Mouse (Mus musculus) c-Kit-positive CD71-positive TER-119-positive erythroid progenitor cells, embryonic 14.5 days (primary cell): Measurements from ENCODE around the gene Psmb7.

Source experiments
- DNase-seq: peaks from one replicate; pipeline ENCODE4 v3.0.0-alpha.2; 2013; ENCODE audit warnings: low spot score

Psmb7 gene

DNA sequence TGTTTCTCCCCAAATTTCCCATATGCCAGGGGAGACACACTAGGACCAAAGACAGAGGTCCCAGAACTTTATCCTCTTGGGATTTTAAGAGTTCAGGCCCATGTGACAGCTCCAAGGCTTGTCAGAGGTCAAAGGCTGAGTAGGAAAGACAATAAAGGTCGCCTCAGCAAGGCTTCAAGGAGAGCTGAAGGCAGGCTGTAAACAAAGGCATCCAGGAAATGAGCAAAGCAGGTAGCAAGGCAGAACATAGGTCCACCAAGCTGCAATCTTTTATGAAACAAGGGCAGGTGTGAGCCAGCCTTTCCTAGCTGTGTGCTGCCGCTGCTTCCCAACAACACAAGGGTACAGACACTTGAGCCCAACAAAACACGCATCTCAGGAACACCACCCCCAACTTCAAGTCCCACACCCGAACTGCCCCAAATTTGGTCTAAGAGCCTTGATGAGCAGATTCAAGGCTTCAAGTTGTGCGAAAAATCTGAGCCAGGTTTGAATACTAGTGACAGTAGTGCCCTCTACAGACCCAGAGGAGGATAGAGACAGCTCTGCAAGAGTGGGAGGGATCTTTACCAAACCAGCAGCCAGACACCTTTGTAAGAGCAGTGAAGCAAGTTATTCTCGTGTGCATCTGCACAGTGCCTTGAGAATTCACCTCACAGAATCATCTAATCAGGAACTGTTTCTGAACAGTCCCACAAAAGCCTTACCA is 52.0 kb downstream of the Psmb7 start:
- no peak for DNase-seq

DNA sequence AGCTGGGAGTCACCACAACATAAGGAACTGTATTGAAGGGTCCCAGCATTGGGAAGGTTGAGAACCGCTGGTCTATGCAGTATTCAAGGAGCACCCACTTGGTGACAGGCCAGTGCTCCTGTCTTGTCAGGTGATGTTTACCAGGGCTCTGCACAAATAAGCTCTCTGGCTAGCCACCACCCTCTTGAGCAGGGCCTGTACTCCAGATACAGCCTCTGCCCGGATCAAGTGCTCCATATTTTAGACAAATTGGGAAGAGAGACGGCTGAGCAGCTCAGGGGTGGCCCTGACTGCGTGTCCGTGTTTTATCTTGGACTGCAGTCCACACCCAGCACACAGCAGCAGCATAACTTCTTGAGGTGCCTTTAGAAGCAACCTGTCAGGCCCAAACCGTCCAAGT is 57.2 kb downstream of the Psmb7 start:
- DNase-seq, result no peak

DNA sequence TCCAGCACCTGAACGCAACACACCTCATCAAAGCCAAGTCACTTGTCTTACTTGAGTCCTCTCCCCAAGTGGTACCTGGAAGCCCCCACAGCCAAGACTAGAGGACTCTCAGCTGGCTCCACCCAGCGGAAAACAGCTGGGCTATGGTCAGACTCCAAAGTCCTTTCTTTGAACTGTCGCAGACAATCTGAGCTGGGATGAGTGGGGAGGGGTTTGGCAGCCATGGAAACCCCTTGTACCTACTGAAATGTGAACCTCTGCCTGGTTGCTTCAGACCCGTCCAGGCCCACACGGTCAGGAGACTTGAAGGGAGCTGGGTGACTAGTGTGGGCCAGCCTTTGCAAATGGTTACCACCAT is 58.5 kb downstream of the Psmb7 start:
- no peak for DNase-seq

DNA sequence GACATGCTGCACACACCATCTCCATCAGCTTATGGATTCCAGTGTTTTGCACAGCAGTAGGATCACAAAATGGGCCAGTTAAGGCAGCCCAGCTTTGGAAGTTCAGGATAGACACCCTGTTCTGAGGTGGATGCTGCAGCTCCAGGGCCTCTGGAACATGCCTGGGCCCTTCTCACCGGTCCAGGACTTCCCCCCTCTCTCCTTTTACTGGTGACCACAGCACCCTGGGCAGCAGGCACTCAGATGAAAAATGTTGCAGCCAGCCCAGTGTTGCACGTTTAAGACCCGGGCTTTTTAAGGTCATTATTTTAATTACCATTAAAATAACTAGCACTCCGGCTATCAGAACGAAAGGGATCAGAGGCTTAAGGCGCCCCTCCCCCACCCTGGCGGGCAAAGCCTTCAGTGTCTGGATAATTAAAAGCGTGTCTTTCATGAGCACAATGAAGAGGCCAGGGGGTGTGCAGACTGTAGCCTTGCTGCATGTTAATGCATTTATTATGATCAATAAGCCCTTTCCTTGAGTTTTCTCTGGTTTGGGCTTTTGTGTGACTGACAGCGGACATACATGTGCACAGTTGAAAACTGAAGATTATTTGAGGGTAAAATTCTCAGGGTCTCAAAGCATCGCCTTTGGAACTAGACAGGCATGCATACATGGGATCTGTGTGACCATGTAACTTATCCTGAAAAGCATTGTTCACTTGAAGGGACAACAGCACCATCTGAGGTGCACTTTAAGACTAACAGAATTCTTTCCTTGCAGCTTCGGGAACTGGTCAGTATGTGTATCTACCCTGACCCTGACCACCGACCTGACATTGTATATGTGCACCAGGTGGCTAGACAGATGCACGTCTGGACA is 59.1 kb downstream of the Psmb7 start:
- DNase-seq, result no peak

DNA sequence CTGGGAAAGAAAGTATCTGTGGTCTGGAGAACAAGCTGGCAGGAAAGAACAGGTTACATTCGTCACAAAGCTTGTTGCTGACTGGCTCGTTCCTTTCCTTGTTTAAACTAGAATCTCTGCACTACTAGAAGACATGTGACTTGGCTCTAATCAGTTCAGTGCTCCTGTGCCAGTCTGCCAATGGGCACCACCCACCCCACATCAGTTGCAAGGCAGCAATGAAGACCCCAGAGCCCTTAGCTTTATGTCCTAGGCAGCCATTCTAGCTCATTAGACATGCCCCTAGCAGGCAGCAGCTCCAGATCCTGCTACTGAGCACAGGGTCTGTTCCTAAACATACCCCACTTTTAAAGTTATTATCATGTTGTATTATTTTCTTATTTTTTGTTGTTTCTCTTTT is 59.9 kb downstream of the Psmb7 start:
- DNase-seq, result no peak

DNA sequence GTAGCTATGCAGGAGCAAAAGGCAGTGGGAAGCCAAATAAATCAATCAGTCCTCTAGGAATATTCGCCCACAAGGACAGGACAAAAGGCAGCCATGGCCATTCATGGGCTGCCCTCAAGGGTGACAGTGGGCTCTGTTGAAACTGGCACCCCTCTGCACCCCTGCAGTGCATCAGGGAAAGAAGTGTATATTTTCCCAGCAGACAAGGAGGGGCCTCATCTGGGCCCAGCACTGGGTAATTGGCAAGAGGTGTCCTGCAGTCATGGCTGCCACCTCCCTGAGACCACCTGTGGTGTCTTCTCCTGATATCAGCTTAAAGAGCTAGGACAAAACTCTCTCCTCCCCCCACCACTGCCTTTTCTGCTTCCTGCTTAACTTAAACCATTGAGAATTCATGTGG is 64.4 kb downstream of the Psmb7 start:
- DNase-seq, result no peak

DNA sequence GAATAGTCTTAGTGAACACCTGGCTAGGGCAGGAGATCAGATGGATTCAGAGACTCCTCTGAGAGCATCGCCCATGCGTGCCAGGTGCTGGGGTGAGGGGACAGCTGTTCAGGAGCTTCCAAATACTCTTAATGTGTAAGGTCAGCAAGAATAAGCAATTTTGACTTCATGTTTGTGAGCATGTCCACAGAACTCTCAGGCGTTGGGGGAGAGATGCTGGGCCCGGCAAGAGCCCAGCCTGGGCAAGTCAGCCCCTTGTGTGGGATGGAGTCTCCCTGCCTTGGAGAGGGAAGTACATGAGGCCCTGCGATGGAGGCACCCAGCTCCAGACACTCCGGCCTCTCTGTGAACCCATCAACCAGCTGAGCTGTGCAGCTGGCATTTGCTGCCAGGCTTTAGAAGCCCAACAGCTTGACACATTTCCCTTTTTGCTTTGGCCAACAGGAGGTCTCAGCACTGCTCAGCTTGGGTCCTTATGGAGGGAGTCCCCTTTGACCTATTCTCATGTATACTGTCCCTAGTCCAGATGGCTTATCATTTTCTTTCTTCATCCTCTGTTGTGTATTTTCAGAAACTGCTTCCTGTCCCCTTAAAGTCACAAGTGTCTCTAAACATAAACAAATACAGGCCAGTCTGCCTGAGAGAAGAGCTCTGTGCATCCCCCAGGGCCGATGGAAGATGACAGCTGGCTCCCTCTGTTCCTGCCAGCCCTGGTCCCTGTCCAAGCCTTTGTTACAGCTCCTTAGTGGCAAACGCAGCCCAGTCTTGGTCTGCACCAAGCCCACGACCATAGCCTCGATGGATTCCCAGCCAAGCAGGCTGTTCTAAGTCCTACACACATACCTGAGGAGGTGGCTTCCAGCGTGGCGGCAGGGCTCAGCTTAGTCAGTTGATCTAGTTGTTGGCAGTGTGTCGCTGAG is 65.0 kb downstream of the Psmb7 start:
- no peak for DNase-seq

DNA sequence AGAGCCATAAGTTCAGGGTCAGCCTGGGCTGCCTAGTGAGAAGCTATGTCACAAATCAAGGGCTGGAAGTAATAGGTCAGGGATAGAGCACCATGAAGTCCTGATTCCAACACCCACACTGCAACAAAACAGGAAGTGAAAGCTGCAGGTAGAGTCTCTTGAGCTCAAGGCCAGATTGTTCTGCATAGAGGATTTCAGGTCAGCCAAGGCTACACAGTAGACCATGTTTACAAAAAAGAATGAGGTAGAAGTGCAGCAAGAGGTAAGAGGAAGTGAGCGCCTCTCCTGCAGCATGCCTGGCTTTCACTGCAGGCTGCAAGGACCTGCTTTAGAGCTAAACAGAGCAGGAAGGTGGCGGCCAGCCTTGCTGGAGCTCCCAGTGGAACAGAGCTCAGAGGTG is 69.2 kb downstream of the Psmb7 start:
- DNase-seq, result no peak

DNA sequence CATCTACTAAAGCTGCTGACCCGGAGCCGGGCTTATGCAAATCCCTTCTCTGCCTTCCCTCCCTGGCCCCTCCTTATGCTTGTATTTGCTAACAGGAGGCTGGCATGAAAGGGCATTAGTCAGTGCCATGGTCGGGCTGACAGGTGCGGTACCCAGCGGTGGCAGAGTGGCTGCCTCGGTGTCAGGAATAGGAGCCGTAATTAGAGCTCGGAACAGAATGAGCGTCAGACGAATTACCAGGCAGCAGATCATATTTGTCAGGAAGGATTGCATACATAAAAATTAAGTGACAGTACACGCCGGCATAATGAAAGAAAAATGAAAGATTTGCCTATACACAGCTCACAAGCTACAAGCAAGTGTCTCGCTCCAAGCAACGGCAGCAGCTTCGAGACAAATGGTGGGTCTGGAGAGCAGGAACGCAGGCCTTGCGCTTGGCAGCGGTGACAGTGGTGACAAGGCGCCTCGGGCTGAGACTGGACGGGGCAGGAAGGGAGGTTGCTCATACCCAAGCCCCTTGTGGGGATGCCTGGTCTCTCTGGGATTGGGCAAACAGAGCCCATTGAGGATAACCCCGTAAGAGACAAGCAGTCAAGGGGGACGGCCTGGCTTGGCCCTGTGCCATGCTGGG is 71.8 kb downstream of the Psmb7 start:
- no peak for DNase-seq

DNA sequence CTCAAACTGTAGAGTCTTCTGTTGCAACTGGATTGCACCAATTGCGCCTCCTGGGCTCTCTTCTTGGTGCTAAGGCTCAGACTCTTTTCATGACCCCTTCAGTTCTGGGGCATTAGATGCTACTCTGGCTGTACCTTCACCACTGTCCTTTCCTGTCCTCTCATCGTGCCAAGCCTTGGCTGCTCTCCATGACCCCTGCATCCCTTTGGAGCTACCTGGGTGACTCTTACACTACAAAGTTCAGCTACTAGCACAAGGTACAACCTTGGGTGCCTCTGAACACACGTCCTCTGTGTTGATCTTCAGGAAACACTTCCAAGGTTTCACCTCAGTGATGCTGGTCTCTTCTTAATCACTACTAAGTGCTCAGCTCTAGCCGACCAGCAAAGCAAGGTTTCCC is 81.3 kb downstream of the Psmb7 start:
- no peak for DNase-seq

DNA sequence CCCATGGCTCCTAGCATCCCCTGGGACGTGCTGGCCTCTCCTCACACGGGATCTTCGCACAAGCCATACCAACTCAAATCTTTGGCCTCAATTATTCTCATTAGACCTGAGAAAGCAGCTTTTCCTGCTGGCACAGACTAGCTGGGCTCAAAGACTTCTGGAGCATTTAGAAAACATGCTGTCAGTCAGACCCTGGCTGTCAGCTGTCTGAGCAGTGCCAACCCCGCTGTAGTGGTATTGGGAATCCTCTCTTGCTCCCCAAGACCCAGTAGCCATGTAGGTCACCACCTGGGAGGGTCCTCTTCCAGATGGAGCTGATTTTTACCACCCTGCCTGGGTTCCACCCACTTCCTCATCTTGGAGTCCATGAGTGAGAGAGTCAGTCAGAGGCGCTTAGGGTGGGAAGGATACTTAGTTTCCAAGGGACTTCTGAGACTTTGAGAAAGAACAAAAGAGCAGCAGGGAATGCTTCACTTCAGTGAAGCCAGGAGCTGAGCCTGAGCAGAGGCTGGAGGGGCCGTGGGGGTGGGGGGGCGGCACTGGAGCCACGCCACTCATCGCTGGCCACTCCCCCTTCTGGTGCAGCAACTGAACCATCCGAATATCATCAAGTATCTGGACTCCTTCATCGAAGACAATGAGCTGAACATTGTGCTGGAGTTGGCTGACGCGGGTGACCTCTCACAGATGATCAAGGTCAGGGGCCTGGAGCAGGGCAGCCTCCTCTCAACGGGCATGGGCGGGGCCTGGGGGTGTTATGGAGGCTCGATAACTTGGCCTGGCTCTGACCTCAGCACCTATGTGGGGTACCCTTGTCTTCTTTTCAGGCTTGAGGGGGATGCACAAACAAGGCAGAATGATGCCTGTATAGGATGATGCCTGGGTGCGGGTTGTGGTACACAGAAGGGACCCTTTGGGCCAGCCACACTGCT is 83.3 kb downstream of the Psmb7 start:
- DNase-seq, result no peak

DNA sequence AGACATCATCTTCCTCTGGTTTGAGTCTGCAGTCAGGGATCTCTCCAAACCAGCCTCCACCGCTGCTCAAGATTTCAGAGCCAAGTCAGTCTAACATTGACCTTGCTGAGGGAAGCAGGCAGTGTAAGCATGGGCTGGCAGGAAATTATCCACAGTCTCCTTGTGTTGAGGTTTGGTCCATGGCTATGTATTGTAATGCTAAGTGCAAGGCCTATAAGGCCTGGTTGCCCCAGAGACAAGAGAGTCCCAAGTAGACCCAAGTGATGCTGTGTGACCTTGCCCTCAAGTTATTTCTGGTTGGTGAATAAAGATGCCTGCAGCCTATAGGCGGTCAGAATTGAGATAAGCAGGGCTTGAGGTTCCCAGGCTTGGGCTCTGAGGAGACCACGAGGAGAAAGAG is 87.2 kb downstream of the Psmb7 start:
- DNase-seq, result no peak

DNA sequence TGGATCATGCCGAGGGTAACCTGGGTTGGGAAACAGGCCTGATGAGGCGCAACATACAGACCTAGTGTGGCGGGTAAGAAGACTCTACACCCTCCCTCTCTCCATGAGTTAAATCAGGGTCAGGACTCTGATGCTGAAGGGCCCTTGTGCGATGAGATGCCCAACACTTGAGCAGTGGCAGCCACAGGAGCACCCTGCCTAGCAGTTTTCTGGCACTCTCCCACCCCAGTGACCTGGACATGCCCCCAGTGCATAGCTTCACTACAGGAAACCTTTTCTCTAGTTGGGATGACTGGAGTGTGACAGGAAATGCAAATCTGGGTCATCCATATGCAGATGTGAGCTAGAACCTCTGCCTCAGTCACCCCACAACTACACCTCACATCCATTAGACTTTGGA is 88.2 kb downstream of the Psmb7 start:
- DNase-seq, result no peak

DNA sequence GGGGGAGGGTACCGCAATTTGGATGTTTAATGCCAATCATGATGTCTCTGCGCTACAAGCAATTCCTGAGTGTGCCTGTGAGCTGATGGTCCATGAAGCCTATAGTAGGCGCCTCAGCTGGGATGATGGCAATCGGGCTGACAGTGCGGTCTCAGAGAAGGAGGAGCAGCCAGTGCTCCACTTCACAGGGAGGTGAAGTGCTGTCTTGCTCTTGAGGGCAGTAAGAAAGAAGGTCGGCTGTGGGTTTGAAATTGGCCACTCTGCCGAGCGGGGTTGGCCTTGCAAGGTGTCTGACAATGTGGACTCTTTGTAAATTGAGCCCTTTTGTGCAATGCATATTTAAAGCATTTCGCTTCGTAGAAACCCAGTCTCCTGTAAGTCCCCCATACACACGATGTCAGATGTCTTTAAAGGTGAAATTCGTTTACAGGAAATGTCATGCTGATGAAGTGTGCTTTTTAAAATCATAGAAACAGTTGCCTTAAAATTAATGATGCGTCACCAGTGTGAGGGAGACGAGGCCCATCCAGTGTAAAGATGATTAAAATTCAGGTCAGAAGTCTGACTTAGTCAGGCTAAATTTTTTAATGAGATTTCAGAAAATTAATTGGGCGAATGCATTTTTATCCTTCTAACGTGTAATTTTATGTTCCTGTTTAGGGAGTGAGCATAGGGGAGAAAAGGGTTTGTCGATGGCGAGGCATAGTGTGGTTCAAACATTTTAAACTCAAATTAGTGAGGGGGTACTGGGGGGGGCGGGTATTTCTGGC is 89.5 kb downstream of the Psmb7 start:
- DNase-seq, result no peak

DNA sequence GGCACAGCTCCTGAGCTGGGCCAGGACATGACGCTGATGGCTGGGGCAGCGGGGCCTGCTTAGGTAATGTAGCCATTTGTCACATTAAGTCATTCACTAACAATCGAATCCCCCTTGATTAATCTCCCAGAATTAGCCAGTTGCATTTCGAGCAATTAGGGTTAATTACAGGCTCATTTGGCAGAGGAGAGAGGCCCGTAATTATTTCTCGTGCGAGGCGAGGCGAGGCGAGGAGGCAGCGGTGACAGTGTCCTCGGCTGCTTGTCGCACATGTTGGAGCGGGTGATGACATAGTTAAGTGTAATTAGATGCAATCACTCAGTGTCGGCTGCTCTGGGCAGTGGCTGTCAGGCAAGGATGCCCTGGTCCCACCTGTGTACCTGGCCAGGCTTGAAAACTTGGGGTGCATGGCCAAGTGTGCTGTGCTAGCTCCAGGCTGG is 91.9 kb downstream of the Psmb7 start:
- no peak for DNase-seq

DNA sequence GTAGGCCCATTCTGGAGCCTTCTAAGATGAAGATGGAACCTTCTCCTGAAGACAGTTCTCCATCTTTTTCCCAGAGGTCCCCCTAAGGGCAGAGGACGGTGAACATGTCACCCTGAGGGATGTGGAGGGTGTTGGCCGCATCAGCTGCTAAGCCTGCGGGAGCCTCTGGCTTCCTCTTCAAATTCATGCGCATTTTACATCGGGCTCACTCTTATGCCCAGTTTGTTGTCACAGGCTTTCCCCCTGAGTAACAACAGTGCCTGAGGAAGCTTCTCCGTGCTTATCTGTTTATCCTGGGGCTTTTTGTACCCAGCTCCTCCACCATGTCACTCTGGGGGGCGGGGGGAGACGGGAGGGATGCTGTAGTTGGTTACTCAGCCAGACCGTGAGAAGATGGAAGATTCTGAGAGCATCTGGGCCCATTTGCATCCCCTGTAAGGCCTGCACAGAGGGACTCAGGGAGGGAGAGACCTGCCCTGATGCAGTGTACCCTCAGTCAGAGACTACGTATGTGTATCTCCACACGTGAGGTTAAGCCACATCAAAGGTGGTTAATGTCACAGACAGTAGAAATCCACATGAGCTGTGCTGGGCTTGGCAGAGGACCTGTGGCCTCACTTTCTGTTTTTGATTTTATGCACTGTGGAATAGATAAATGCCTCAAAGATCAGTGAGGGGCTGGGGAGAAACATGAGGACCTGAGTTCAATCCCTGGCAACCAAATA is 95.9 kb downstream of the Psmb7 start:
- DNase-seq, result no peak

DNA sequence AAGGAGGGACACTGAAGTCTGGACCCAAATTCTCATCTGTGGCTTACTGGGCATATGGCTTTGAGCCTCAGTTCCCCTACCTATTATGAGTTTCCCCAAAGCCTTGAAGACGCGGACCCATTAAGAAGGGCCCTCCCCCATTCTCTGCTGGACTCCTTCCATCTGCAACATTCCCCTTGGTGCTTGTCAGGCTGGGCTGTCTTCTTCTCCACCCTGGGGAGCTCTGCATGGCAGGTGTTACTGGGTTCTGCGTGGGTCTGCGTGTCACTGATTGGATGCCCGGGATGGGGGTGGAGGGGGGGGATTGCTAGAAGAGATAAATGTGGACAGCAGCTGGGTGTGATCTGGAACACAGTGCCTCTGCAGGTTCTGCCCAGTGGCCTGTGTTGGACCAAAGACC is 97.1 kb downstream of the Psmb7 start:
- no peak for DNase-seq

DNA sequence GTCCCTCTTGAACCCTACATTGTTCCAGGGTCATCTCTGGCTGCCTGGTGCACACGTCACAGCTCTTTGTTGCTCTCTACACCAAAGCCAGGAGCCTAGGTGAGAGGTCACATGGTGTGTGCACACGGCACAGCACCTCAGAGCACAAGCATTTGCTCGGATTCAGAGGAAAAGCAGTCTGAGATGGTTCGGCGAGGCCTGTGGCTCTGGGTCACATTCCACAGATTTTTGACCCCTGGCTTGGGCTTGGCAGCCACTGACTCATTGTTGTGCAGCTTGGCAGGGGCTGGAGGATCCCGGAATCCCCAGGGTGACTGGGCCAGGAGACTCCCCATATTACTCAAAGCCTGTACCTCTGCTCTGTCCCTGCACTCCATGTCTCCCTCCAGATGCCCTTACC is 97.7 kb downstream of the Psmb7 start:
- DNase-seq, result no peak

DNA sequence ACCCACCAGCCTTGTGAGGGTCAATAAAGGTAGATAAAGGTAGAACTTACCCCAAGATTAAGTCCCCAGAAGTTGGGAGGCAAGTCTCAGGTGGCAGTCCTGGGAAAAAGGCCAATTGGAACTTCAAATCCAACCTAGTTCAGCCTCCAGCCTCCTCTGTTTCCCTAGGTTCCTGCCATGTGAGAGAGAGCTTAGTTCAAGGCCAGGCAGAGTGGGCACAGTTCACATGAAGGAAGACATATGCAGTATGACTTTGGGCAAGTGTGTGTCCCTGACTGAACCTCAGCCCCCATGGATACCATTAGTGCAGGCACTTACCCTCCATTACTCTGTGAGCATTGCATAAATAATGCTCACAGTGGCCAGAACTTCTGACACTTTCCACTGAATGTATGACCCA is 98.2 kb downstream of the Psmb7 start:
- no peak for DNase-seq

DNA sequence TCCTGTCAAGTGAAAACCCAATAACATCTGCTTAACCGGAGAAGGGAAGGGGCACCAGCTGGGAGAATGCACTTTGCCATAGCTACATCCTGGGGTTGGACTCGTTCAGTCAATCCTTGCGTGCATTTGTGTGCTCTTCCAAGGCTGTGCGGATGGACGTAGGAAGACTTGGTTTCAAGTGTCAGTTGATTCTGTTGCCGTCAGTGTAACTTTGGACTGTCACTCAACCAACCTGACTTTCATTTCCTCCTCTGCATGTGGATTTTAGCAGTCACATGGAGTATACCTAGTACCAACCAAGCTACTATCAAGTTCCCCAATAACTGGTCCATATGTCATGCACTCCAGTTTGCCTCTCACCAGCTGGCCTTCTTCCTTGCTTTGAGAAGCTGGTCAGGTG is 98.9 kb downstream of the Psmb7 start:
- DNase-seq, result no peak
